Mouse (Mus musculus) hematopoietic stem cell, adult 5-6 weeks (primary cell): ENCODE measurements around the gene Coro1c. TPM values are rescaled to one million over a fixed set of nuclear protein-coding genes. Genes with fewer than 3 reads are reported as not detected.
A peak's percentile ranks its signal among the peaks of the same experiment; 100 is the strongest.
"Not testable (repeated sequence)": the region's sequence is repeated elsewhere in the genome, so short reads cannot be mapped to it uniquely, and the experiment has no call there.

ENCODE experiments used
- ATAC-seq, 2 experiments: fragments of 125-278 bp in 1 of 2; replicated peaks in 1 of 2; 2 replicates each; pipeline ENCODE4 v1.8.0; 2016 to 2017; ENCODE audit warnings: inconsistent platforms in 2 of 2, mild to moderate bottlenecking in 2 of 2, moderate number of reproducible peaks in 2 of 2, low read depth in 1 of 2, moderate TSS enrichment in 1 of 2; ENCODE audit not compliant: low FRiP score in 2 of 2, poor library complexity in 2 of 2, severe bottlenecking in 2 of 2, insufficient read depth in 1 of 2, low TSS enrichment in 1 of 2
- total RNA-seq: library from RNA; stranded (forward); fragments of 172-1452, 232-1000 nt; gene quantifications from 2 replicates; pipeline ENCODE4 v1.2.3, GENCODE M21; 2017

Gene Coro1c
- total RNA-seq, 1 experiment from 2014 or later, result 110 TPM

GRCm38 (mm10) chr5:113828481-113828880 is 80.1 kb downstream of the Coro1c start:
- no peak for ATAC-seq

- no peak for ATAC-seq
Measured at GRCm38 (mm10) chr5:113827991-113828411, 80.6 kb downstream of the Coro1c start.

DNA sequence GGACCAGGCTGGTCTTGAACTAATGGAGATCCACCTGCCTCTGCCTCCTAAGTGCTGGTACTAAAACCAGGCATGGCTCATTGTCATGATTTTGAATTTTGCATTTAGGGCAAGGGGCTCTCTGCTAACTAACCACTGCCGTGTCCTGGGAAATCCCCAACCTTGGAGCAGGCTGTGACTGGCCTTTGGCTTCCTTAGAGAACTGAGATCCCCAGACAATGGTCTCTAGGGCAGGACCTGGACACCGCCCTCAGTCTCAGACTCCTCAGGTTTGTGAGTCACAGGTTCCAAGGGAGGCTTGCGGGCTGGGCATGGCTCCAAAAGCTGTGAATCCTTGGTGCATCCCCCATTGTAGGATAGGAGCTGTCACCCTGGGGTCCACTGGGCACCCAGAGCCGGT is 81.9 kb downstream of the Coro1c start:
- no peak for ATAC-seq

DNA sequence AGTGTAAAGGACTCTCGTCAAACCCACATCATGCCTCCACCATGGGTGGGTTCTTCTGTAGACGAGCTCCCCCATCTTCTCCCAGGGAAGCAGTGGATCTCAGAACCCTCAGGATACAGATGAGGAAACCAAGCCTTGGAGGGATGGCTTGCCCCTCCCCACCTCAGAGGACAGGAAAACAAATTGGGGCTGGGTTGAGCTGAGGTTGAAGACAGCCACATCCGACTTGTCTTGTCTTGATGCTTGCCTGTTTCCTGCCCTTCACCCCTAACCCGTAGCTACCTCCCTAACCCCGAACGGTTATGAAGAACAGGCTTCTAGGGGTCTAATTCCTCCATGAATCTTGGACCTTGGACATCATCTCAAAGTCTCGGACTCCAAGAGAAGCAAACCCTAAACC is 83.0 kb downstream of the Coro1c start:
- no peak for ATAC-seq

DNA sequence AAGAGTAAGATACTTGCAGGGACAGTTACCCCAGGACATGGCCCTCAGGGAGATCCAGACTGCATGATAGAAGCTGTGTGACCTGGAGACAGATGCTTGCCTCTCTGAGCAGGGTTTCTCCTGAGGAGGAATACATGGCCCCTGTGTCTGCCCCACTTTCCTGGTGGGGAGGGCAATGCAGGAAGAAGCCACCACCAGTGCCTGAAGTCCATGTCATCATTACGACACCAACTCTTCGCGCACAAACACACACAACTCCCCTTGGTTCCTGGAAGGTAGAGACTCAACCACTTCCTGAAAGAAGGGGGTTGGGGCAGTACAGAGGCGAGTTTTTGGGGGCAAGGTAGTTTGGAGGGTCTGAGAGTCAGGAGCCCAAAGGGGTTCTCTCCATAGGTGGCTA is 84.3 kb downstream of the Coro1c start:
- peak; percentile 25 to 46; a peak in 2 of 4 replicates for ATAC-seq

DNA sequence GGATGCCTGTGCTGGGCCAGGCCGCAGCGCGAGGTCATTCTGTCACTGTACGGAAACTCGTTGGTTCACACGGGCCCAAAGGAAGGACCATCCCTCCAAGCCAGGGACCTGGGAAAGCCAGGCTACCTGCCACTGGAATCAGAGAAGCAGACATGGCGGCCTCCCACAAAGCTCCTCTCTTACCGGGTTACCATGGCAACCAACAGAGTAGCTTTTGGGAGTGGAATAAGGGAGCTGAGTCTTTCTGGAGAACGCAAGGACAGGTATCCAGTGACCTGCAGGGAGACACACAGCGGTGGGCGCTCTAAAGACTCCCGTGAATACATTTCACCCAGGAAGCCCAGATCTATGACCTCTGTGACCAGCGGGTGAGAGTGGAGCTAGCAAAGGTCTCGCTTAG is 90.0 kb downstream of the Coro1c start:
- no peak for ATAC-seq

- ATAC-seq, result peak; percentile 60 to 65; a peak in 2 of 4 replicates
Measured at GRCm38 (mm10) chr5:113815638-113816152, 92.9 kb downstream of the Coro1c start.

GRCm38 (mm10) chr5:113815041-113815389 is 93.5 kb downstream of the Coro1c start:
- no peak for ATAC-seq

- no peak for ATAC-seq
Measured at GRCm38 (mm10) chr5:113814111-113815040, 94.2 kb downstream of the Coro1c start.

GRCm38 (mm10) chr5:113813608-113814007 is 95.0 kb downstream of the Coro1c start:
- ATAC-seq, result no peak

DNA sequence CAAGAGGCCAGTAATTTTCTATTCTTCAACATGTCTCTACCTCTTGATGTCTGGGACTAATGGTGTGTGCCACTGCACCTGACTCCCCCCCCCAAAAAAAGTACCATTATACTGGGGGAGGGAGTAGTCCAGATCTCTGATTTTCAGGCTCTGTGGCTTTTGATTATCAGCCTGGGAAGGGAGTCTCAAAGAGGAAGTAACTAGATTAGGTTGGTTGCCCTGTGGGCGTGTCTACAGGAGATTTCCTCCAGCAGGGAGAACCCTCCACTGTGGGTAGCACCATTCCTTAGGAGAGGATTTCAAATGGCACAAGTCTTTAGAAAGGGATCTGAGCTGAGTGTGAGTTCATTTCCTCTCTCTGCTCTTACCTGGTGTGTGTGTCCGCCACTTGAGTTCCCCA is 95.9 kb downstream of the Coro1c start:
- peak in 1 of 2 experiments; percentile 39; a peak in 1 of 4 replicates for ATAC-seq

DNA sequence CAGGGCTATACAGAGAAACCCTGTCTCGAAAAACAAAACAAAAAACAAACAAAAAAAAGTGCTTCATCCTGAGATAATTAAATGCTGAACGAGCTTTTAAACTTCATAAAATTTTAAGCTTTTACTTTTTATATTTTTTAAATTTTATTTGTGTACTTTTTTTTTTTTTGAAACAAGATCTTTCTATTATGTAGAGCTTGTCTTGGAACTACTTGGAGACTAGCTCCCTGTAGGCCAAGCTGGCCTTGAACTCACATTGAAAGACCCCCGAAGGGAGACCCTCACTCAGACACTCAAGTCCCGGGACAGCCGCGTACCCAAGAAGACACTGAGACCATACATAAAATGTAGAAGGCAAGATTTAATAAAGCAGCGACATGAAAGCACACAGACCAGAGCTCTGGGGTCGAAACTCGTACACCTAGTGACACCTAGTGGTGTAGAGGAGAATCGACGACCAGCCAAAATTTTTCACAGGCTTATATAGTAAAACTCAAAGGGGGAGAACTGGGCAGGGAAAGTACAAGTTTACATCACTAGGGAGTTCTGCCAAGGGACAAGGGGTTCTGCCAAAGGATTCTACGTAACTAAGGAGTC is 96.6 kb downstream of the Coro1c start:
- ATAC-seq, result not testable (repeated sequence)

DNA sequence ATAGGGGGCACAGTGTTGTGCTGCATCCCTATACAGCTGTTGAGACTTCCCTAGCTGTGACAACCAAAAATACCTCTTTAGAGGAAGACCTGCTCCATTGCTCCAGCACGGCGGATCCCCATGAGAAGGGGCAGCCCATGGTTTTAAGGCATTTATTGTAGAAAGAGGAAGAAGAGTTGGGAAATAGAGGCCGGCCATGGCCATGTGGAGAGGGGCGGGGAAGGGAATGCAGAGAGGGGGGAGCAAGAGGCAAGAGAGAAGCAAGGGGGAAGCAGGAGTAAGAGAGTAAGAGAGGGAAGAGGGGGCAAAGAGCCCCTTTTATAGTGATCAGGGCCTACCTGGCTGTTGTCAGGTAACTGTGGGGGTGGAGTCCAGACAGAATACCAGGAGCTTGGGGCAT is 98.4 kb downstream of the Coro1c start:
- ATAC-seq, result no peak; a peak in 1 of 4 replicates

DNA sequence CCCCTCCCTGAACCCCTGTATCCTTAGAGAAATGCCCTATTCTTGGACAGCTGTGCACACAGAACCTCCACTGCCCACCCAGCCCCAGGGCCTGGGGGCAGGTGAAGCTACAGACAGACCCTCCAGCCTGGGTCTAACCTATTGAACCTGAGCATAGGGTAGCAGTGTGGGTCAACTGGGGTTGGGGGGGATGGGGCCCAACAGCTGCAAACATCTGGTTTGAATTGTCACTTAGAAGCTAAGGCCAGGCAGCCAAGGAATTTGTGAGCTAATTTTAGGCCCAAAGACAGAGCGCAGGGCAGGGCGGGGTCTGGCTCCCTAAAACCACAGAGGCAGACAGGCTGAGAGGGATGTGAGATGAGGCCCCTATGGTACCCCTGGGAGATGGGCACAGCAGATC is 100.4 kb downstream of the Coro1c start:
- no peak for ATAC-seq

DNA sequence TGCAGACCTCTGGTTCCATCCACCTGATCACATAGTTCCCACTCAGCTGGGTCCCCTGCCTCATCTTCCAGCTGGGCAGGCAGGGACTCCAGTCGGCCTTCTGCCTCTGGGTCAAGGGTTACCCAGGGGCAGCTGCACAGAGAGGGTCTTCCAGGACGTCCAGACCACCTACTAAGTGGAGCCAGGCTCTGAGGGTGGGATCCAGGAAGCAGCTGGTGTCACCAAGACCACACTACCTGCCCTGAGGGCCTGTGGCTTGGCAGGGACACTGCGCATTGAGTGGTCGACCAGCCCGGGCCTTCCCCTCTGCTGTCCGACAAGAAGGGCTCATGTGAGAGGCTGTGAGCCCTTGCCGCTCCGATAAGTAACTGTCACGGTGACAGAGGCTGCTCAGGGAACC is 100.8 kb downstream of the Coro1c start:
- no peak for ATAC-seq

GRCm38 (mm10) chr5:113806414-113806813 is 102.1 kb downstream of the Coro1c start:
- ATAC-seq, result no peak

GRCm38 (mm10) chr5:113805301-113805700 is 103.3 kb downstream of the Coro1c start:
- ATAC-seq, result peak in 1 of 2 experiments; percentile 64; a peak in 1 of 4 replicates

DNA sequence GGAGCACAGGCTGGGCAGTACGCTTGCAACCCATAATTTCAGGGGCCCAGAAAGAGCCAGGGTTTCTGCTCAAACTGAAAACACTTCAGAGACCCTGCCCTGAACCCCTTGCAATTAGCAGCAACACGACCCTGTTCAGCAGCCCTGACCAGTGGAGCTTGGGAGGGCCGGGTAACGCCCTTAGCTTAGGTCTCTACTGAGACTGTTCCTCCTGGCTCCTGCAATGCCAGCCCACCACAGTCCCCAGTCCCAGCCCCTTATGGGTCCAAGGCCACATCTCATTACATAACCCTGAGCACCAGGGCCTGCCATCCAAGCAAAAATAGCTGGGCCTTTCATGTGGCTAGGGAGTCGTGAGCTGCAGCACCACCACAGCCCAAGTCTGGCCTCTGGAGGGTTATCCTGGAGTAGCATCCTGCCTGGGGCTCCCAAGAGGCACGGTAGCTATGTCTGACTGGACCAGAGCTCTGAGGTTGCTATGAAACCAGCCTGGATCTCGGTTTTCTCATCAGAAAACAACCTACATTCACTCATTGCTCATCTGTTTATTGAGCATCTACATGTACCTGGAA is 104.1 kb downstream of the Coro1c start:
- no peak for ATAC-seq
